Mouse (Mus musculus) urinary bladder, adult 2 months (tissue): ENCODE data around the gene Sinhcaf. TPM values are rescaled to one million over a fixed set of nuclear protein-coding genes. Genes with fewer than 3 reads are reported as not detected.
"Not testable (repeated sequence)": the region's sequence is repeated elsewhere in the genome, so short reads cannot be mapped to it uniquely, and the experiment has no call there.

ENCODE experiments used
- DNase-seq: peaks from one replicate; pipeline ENCODE4 v3.0.0; 2022; ENCODE audit warnings: low spot score
- polyA plus RNA-seq: library from polyadenylated mRNA; depleted of rRNA; stranded (reverse); fragments of >200 nt; gene quantifications from 2 replicates; pipeline ENCODE4 v1.2.3, GENCODE M21; 2012

Sinhcaf gene
- polyA plus RNA-seq, 1 experiment: 20.9 TPM

DNA sequence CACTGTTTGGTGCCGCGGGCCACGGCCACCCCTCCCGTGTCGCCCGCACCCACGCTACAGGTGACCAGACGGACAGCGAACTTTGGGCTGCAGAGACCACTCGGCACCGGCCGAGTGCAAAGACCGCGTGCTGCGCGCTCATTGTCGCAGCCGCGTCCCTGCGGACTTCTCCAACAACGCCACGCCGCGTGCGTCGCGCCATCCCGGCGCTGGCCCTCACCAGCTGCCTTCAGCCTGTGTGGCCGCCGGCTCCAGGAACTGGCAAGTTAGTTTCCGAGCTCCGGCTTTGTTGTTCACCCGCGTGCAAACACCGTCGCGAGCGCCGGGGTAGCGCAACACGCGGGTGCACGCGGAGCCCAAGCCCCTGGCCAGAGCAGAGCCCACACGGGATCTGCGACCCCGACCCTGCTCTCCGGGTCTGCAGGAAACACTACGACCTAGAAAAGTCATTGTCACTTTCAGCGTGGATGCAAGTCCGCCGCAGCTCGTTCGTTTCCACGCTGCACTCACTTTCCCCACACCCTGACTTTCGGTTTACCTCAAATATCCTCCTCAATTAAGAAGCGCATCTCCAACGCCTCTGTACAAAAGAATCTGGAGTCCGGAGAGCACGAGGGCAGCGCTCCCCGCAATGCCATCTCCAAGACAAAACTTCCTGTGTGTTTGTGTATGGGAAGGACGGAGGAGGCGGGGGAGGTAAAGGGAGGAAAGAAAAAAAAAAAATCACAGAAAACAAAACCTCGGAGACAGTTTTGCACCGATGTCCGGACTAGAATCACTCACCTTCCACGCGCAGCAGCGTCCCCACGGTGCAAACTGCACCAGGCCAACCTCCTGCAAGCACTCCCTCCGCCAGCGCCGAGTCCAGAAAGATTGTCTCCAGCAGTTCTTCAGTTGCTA, 508 bp downstream of the Sinhcaf start:
- peak; percentile 48 for DNase-seq

DNA sequence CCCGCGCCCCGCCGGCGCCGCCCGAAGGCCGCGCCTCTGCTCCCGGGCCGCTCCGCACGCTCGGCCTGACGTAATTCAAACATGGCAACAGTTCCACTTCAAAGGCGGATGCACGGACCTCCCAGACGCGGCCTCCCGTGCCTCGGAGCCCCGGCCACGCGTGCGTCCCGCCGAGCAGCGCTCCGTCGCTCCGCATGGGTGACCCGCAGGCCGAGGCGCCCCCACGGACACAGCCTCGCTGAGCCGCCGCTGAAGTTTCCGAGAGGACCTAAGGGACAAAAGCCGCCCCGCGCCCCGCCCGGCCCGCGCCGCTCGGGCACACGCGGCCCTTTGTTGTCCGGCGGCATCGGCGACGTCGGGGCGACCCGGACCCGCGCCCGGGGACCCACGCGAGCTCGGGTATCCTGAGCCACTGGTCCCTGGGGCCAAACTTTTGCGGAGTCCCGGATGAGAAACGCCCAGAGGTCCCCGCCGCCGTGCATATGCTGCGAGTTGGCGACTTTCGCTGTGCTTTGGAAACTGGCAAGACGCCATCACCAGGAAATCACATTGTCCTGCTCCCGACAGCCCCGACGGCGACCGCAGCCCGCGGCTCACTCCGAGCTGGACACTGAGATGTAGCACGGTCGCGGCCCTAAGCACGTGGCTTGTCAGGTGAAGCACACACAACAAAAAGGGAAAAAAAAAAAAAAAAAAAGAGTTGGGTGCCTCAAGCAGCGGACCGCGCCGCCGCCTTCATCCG, 1.3 kb downstream of the Sinhcaf start:
- peak; percentile 74 for DNase-seq

DNA sequence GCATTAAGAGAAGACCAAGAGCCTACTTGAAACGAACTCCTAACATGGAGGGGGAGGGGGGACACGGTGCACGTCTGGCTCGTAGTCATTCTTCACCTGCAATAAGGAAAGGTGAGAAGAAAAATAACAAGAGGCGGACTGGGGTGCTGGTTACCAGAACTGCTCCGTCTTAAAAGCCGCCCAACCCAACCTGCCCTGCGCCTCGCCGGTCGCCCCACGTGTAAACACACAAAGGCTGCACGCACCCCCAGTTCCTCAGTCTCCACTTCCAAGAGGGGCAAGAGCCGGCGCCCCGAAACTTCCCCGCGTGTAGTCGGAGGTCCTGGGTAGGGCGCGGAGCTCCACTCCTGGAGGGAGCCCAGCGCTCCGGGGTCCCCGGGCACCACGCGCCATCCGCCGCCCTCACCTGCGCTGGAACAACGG, 1.9 kb downstream of the Sinhcaf start:
- DNase-seq: no peak

DNA sequence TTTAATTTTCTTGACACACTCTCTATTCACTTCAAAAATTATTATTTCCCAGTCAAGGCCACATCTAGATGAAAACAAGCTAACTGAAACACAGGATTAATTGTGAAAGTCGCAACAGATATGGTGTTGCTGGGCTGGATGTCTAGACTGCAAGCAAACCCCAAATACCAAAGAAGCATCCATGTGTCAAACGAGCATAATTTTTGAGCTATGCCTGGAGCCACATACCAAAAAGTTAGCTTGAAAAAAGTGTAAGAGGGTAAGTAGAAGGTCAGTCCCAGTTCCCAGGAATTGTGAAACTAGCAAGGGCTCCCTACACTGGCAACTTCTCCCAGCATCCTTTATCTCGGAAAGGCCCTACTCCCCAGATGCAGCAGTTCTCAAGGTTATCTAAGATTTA, 2.6 kb downstream of the Sinhcaf start:
- no peak for DNase-seq

DNA sequence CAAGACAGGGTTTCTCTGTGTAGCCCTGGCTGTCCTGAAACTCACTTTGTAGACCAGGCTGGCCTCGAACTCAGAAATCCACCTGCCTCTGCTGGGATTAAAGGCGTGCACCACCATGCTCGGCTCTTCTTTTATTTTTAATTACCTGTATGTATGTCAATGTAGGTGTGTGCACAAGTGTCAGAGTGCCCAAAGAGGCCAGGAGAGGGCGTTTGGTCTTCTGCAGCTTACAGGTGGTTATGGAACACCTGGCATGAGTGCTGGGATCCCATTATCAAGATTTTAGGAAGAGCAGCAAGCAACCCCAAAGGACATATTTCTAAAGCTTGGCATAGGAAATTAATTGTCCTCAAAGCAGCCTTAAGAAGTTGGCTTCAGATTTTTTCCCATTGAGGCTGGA, 3.9 kb downstream of the Sinhcaf start:
- DNase-seq: no peak

DNA sequence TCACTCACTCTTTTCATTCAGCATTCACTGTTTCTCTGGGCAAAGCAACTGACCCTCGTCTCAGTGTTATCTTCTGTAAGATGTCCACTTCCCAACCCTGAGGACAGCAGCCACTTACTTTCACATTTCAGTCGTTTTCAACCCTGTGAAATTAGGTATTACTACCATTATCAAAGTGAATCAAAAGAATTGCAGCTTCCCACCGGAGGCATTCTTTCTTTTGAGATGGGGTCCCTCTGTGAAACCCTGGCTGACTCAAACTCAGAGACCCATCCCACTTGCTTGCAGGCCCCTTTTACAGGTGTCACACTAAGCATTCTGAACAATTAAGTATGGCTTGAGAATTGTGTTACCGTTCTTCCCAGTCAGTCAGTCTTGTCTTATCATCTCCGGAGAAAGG, 4.4 kb downstream of the Sinhcaf start:
- DNase-seq: no peak

DNA sequence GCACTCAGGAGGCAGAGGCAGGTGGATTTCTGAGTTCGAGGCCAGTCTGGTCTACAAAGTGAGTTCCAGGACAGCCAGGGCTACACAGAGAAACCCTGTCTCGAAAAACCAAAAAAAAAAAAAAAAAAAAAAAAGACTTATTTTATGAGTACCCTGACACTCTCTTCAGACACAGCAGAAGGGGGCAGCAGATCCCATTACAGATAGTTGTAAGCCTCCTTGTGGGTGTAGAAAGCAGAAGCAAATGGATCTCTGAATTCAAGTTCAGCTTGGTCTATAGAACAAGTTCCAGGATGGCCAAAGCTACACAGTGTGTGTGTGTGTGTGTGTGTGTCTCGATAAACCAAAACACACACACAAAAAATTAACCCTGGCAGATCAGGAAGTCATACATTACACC, 5.9 kb downstream of the Sinhcaf start:
- not testable (repeated sequence) for DNase-seq

DNA sequence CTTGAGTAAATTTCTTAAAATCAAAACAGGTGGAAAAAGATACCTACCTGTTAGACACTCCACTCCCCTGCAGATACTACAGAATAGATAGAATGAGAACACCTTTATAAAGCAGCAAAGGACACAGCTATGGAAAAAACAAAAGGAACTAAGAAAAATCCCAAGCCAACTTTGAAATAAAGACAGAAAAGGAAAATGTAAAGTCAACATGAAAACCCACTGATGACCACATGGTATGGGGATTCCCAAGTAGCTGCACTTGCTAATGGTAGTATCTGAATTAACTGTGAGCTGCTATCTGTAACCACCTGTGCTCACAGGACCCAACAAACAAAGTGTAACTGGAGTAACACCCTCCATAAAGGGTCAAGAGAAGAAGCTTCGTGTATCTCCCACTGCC, 8.6 kb downstream of the Sinhcaf start:
- no peak for DNase-seq

DNA sequence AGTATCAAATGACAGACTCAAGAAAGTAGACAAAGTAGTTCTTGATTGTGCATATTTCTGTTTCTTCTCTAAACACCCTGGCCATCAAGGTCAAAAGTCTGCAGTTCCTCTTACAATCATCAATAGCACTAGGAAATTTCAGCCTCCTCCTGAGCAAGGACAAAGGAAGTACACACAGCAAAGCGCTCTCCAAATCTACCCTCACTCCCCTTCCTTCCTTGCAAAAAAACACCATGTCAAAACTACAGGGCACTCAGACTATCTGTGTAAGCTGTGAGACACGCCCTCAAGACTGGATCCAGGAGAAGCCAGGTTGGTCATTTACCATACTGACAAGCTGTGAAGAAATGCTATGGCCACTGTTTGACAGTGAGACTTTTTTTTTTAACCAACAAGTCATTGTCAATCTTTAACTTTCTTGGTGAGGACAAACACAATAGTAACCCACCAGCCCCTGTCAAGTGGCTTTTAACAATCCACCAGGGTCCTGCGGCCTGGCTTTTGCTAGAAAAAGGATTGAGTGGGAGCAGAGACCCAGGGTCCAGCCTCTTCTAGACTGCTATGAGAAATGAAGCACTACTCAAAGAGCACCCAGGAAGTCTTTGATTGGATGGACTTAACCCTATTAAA, 11.2 kb downstream of the Sinhcaf start:
- DNase-seq: no peak

DNA sequence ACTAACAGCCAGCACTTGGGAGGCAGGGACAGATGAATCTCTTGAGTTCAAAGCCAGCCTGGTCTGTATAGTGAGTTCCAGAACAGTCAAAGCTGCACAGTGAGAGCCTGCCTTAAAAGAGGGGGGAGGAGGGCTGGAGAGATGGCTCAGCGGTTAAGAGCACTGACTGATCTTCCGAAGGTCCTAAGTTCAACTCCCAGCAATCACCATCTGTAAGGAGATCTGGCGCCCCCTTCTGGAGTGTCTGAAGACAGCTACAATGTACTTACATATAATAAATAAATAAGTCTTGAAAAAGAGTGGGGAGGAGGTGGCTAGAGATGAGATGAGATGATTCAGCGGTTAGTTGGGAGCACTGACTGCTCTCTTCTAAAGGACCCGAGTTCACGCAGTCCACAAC, 15.0 kb downstream of the Sinhcaf start:
- no peak for DNase-seq

DNA sequence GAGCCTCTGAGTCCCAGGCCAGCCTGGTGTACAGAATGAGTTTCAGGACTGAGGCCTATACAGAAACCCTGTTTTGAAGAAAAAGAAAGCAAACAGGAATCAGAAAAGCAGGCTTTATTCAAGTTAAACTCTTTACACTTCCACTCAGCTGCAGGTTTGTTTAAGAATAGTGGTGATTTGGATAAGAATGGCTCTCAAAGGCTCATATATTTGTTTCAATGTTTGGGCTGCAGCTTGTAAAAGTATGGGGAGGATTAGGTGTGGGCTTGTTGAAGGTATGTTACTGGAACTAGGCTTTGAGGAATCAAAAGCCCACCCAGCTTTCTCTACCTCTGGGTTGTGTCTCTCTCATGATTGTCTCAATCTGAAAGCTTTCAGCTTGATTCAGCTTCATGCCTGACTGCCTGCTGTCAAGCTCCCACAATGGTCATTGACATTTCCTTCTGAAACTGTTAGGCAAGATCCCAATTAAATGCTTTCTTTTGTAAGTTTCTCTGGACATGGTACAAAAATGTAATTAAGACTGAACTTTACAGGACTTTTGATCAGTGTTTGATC, 27.3 kb downstream of the Sinhcaf start:
- no peak for DNase-seq

DNA sequence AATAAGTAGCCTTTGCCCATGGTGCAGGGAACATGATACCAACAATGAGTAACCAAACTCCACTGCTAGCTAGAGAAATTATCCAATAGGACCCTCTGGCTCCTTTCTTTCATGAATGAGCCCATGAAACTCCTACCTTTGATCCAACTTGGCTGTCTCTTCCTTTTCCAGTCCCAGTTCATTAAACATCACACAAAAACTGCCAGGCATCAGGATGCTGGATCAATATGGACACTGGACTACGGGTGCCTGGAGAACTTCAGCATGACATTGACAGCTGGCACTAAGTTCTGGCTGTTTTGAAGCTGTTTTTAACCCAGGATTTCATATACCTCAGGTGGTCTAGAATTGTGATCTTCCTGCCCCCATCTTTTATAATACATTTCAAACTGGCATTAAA, 28.6 kb downstream of the Sinhcaf start:
- no peak for DNase-seq

DNA sequence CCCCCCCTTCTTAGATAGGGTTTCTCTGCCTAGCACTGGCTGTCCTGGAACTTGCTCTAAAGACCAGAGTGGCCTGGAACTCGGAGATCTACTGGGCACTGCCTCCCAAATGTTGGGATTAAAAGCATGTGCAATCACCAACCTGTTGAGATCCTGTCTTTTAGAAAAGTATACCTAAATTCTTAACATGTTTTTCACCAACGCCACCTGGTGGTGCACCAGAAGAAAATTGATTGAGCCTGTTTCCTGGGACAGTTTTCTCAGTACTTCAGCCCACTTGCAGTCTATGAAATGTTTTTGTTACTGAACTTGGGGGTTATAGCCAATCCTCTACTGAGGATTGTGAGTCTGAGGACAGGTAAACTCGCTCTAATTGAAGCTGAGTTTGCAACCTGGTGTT, 29.4 kb downstream of the Sinhcaf start:
- DNase-seq: no peak

DNA sequence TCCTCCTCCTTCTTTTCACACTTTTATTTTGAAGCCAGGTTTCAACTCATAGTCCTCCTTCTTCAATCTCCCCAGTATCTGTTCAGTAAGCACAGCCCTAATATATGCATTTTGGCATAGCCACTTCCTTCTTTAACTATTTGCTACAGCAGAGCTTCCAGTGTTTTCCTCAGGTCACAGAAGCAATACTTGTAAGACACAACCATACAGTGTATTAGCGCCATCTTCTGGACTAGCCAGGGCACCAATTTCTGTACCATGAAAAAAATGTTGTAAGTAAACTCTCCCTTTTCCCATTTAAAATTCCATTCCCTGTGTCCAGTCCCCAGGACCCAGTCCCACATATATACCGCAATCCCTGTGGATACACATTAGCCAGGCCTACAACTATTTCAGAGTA, 32.3 kb downstream of the Sinhcaf start:
- DNase-seq: no peak

DNA sequence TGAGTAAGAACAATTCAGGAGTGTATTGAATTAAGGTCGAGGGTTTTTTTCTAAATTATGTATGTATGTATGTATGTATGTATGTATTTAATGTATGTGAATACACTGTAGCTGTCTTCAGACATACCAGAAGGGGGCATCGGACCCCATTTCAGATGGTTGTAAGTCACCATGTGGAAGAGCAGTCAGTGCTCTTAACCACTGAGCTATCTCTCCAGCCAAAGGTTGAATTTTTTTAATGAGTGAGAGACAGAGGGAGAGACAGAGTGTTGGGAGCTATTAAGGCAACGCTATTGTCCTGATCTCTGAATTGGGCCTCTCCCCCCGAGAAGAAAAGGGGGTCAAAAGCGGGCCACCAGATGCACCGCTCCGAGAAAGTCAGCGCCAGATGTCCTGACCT, 34.4 kb downstream of the Sinhcaf start:
- not testable (repeated sequence) for DNase-seq

DNA sequence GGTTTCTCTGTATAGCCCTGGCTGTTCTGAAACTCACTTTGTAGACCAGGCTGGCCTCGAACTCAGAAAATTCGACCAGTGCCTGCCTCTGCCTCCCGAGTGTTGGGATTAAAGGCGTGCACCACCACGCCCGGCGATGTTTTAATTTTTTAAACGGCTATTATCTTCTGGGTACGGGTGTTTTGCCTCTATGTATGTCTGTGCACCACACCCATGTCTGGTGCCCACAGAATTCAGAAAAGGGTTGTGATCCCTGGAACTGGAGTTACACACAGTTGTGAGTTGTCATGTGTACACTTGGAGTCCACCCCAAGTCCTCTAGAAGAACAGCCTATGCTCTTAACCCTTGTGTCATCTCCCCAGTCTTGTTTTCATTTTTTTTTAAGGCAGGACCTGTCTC, 39.3 kb downstream of the Sinhcaf start:
- DNase-seq: no peak

DNA sequence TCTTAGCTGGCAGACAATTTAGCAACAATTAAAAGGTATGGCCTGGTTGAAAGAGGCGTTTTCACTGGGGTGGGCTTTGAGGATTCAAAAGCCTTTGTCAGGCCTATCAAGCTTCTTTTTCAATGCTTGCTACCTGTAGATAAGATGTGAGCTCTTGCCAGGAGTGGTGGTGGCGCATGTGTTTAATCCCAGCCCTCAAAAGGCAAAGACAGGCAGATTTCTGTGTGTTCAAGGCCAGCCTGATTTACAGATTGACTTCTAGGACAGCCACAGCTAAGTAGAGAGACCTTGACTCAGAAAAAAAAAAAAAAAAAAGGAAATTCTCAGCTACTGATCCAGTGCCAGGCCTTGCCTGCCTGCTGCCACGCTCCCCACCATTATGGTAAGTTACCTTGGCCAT, 43.5 kb downstream of the Sinhcaf start:
- DNase-seq: no peak

DNA sequence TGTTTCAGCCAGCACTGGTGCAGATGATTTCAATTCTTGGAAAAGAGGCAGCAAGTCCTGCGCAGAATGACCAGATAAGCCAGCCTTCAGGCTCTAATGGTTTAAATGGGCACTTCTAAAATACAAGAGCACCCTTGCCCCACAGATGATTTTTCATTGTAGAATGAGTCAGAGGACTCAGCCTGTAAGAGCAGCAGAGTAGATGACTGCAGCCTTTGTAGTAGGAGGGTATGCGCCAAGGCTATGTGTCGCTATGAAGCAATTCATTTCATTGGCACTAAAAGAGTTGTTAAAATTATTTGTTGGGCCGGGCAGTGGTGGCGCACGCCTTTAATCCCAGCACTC, 49.8 kb downstream of the Sinhcaf start:
- DNase-seq: no peak

DNA sequence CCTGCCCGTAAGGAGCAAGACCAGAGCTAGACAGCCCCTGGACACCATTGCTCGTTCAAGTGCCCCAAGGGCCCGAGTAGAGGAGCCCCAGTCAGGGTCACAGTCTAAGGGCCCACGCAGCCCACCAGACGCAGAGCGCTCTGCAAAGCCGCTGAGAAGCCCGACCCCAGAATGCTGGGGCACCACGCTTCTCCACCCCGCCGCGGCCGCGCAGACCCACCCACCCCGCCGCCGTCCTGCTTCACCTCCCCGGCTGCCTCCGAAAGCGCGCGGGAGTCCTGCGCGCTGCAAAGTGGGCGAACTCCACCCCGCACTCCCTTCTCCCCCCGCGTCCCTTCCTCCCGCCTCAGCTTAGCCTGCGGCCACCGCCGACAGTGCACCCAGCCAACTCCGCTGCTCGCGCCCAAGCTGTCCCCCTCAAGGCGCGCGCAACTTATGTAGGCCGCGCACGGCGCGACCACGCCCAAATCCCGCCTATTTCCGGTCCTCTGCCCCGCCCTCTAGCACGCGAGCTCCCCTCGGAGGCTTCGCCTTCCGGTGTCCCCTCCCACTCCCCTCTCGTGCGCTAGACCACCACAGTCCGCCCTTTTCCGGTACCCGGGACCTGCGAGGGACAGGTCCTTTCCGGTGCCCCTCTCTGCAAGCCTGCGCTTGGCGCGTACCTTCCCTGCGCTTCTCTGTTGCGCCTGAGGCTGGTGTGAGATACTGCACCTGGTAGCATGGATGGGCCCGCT, 50.3 kb downstream of the Sinhcaf start, which contains the start of gene Caprin2:
Gene Caprin2 (minus strand): TSS at position 465 of the 734 bp plus-strand sequence.
- DNase-seq: peak; percentile 87

DNA sequence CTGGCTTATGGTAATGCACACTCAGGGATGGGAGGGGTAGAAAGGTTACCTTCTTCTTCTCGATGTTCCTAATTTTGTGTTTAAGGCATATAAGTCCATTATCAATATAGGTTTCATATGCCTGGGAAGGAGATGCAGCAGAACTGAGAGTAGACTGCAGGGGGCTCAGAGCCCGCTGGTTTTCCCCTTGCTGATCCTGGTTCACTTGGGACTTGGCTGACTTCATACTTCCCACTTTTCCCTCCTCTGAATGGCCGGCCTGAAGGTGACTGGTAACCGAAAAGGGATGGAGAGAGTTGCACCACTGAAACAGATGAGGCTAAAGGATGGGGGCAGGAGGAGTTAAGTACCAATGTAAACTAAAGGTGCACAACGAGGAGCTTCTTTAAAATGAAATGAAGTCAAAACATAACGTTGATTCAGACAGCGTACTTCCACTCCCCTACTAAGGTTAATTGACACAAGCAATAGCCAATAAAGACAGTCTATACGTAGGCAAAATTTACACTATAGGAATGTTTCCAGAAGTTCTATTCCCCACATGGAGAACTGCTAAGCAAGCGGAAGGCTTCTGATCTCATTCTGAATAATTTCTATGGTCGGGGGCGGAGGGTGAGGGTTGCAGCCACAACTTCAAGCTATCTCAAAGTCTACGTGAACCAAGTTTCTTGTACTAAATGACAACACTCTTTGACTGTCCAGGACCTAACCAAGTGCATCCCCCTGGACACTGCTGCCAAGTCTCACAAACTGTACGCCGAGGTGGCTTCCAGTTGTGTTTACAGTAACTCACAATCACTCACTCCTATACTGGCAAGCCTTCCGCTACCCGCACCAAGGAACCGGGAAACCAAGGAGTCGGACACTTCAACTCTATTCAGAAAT, 51.1 kb downstream of the Sinhcaf start:
- DNase-seq: no peak

DNA sequence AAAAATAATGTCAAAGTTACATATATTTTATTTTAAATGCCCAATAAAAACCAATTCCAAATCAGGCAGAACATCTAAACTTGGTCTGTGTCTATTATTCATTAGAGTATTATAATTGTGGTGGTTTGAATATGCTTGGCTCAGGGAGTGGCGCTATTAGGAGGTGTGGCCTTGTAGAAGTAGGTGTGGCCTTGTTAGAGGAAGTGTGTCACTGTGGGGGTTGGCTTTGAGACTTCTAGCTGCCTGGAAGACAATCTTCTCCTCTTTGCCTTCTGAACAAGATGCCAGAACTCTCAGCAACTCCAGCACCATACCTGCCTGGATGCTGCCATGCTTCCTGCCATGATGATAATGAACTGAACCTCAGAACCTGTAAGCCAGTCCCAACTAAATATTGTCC, 72.4 kb downstream of the Sinhcaf start:
- no peak for DNase-seq
